Mouse (Mus musculus) embryonic facial prominence, embryonic 13.5 days (tissue): ENCODE measurements around the gene Hdhd5. TPM values are rescaled to one million over a fixed set of nuclear protein-coding genes. Genes with fewer than 3 reads are reported as not detected.
A peak's percentile ranks its signal among the peaks of the same experiment; 100 is the strongest.

Experiments
- ATAC-seq: fragments of 200-750 bp; cut with Nextera tagmentation; 2 replicates; pipeline ENCODE4 v1.8.0; 2017; ENCODE audit warnings: low read depth; ENCODE audit not compliant: insufficient number of reproducible peaks, insufficient read depth, low FRiP score, low TSS enrichment
- H3K27ac ChIP-seq: fragments of 300-500 bp; sonication (generic); 2 replicates; pipeline ENCODE4 v1.5.1; 2015; ENCODE audit warnings: moderate library complexity, mild to moderate bottlenecking, inconsistent platforms
- H3K27me3 ChIP-seq: fragments of 300-500 bp; sonication (generic); 2 replicates; pipeline ENCODE4 v1.6.1; 2015; ENCODE audit warnings: mild to moderate bottlenecking, inconsistent platforms
- H3K36me3 ChIP-seq: fragments of 300-500 bp; sonication (generic); 2 replicates; pipeline ENCODE4 v1.6.1; 2015; ENCODE audit warnings: mild to moderate bottlenecking, inconsistent platforms
- H3K4me1 ChIP-seq: fragments of 300-500 bp; sonication (generic); 2 replicates; pipeline ENCODE4 v1.6.1; 2015; ENCODE audit warnings: inconsistent platforms
- H3K4me2 ChIP-seq: fragments of 300-500 bp; sonication (generic); 2 replicates; pipeline ENCODE4 v1.6.1; 2015; ENCODE audit warnings: moderate library complexity, mild to moderate bottlenecking, inconsistent platforms
- H3K4me3 ChIP-seq: fragments of 300-500 bp; sonication (generic); 2 replicates; pipeline ENCODE4 v1.5.1; 2015; ENCODE audit warnings: mild to moderate bottlenecking, inconsistent platforms
- H3K9ac ChIP-seq: fragments of 300-500 bp; sonication (generic); 2 replicates; pipeline ENCODE4 v1.6.1; 2015; ENCODE audit warnings: mild to moderate bottlenecking, inconsistent platforms
- H3K9me3 ChIP-seq: fragments of 300-500 bp; sonication (generic); 2 replicates; pipeline ENCODE4 v1.6.1; 2016; ENCODE audit warnings: inconsistent platforms
- WGBS: fragments of 180-500 bp; shearing (Covaris S2); methylation state at CpG from one replicate; pipeline ENCODE4 v1.1.7; 2015; ENCODE audit warnings: mixed read lengths; 5-methylcytosine and 5-hydroxymethylcytosine counted together
- polyA plus RNA-seq: library from polyadenylated mRNA; unstranded; fragments of >200 nt; fragmentation: Nextera tagmentation; extraction: Ambion mirVana; gene quantifications from 2 replicates; pipeline ENCODE4 v1.2.1, GENCODE M21; 2015

Gene Hdhd5
- 18.8 and 19.8 TPM in 2 replicates for polyA plus RNA-seq

- Histone ChIP-seq H3K4me3 (peak within 1 kb of the TSS; percentile 83), H3K9me3 (no peaks in the 10 kb centered on the region), H3K4me1 (peaks cover 13% of the 10 kb centered on the region), H3K4me2 (peak within 1 kb of the TSS; percentile 88), H3K27me3 (no peaks in the 10 kb centered on the region), H3K36me3 (no peaks in the 10 kb centered on the region), H3K27ac (peak within 1 kb of the TSS; percentile 19; the same call in 1 of the 2 replicates), H3K9ac (peak within 1 kb of the TSS; percentile 87)
- peak; percentile 97 for ATAC-seq
- WGBS = under 1% methylated on average over 72 of the region's 75 CpGs
Measured at GRCm38 (mm10) chr6:120531020-120531965, at the start of gene Hdhd5. TSS of gene Hdhd5 (minus strand) at chr6:120531319.

GRCm38 (mm10) chr6:120580713-120581015 lies 49.5 kb upstream of the Hdhd5 start:
- peaks cover 9% of the 10 kb centered on the region for H3K27me3 ChIP-seq
- H3K9me3 ChIP-seq = no peaks in the 10 kb centered on the region
- peak overlapping the region; percentile 52; the same call in 1 of the 2 replicates for H3K9ac ChIP-seq
- no peak for ATAC-seq
- peak overlapping the region; percentile 28; the same call in 1 of the 2 replicates for H3K27ac ChIP-seq
- H3K36me3 ChIP-seq = no peaks in the 10 kb centered on the region
- H3K4me1 ChIP-seq = peaks cover 29% of the 10 kb centered on the region
- H3K4me3 ChIP-seq = peak overlapping the region; percentile 47
- WGBS = 4% methylated on average over 1 of the region's 1 CpGs
- H3K4me2 ChIP-seq = peak overlapping the region; percentile 89

GRCm38 (mm10) chr6:120579831-120580712 lies 49.0 kb upstream of the Hdhd5 start:
- H3K4me1 ChIP-seq = peaks cover 23% of the 10 kb centered on the region
- no peaks in the 10 kb centered on the region for H3K36me3 ChIP-seq
- WGBS = 0% methylated on average over 21 of the region's 23 CpGs
- H3K27me3 ChIP-seq = peaks cover 9% of the 10 kb centered on the region
- peak overlapping the region; percentile 64 for H3K9ac ChIP-seq
- peak overlapping the region; percentile 89 for H3K4me2 ChIP-seq
- H3K9me3 ChIP-seq = no peaks in the 10 kb centered on the region
- H3K27ac ChIP-seq = peak overlapping the region; percentile 44
- ATAC-seq = peak; percentile 80
- peak overlapping the region; percentile 47 for H3K4me3 ChIP-seq

GRCm38 (mm10) chr6:120579110-120579830 lies 48.2 kb upstream of the Hdhd5 start:
- peak overlapping the region; percentile 64 for H3K9ac ChIP-seq
- ATAC-seq = no peak
- H3K4me2 ChIP-seq = peak overlapping the region; percentile 89
- no peaks in the 10 kb centered on the region for H3K36me3 ChIP-seq
- H3K4me1 ChIP-seq = peaks cover 23% of the 10 kb centered on the region
- peaks cover 9% of the 10 kb centered on the region for H3K27me3 ChIP-seq
- H3K9me3 ChIP-seq = no peaks in the 10 kb centered on the region
- H3K27ac ChIP-seq = peak overlapping the region; percentile 24; the same call in 1 of the 2 replicates
- 6% methylated on average over 21 of the region's 21 CpGs for WGBS
- H3K4me3 ChIP-seq = peak overlapping the region; percentile 47

- Histone ChIP-seq H3K4me1 (peaks cover 23% of the 10 kb centered on the region), H3K9ac (peak overlapping the region; percentile 64; the same call in 1 of the 2 replicates), H3K9me3 (no peaks in the 10 kb centered on the region), H3K4me2 (no peak overlapping the region), H3K4me3 (no peak overlapping the region), H3K36me3 (no peaks in the 10 kb centered on the region), H3K27ac (no peak overlapping the region), H3K27me3 (peaks cover 9% of the 10 kb centered on the region)
- WGBS = 51% methylated on average over 5 of the region's 5 CpGs
- ATAC-seq = no peak
Measured at GRCm38 (mm10) chr6:120578471-120578870, 47.4 kb upstream of the Hdhd5 start.

GRCm38 (mm10) chr6:120572372-120572771 lies 41.3 kb upstream of the Hdhd5 start:
- H3K27ac ChIP-seq = no peak overlapping the region
- no peaks in the 10 kb centered on the region for H3K9me3 ChIP-seq
- no peak for ATAC-seq
- no peak overlapping the region for H3K4me3 ChIP-seq
- no peak overlapping the region for H3K9ac ChIP-seq
- 42% methylated on average over 1 of the region's 1 CpGs for whole genome bisulfite sequencing
- H3K4me1 ChIP-seq = no peaks in the 10 kb centered on the region
- H3K27me3 ChIP-seq = no peaks in the 10 kb centered on the region
- no peaks in the 10 kb centered on the region for H3K36me3 ChIP-seq
- no peak overlapping the region for H3K4me2 ChIP-seq

GRCm38 (mm10) chr6:120568257-120568656 lies 37.1 kb upstream of the Hdhd5 start:
- Histone ChIP-seq H3K36me3 (no peaks in the 10 kb centered on the region), H3K9me3 (no peaks in the 10 kb centered on the region), H3K27me3 (no peaks in the 10 kb centered on the region), H3K4me1 (no peaks in the 10 kb centered on the region), H3K9ac (no peak overlapping the region), H3K27ac (no peak overlapping the region), H3K4me2 (no peak overlapping the region), H3K4me3 (no peak overlapping the region)
- no peak for ATAC-seq
- WGBS = 75% methylated on average over 1 of the region's 1 CpGs

- Histone ChIP-seq H3K9ac (no peak overlapping the region), H3K27ac (no peak overlapping the region), H3K4me1 (no peaks in the 10 kb centered on the region), H3K36me3 (no peaks in the 10 kb centered on the region), H3K4me2 (no peak overlapping the region), H3K9me3 (no peaks in the 10 kb centered on the region), H3K27me3 (no peaks in the 10 kb centered on the region), H3K4me3 (no peak overlapping the region)
- WGBS = 55% methylated on average over 18 of the region's 18 CpGs
- ATAC-seq = no peak
Measured at GRCm38 (mm10) chr6:120566911-120567909, 36.1 kb upstream of the Hdhd5 start.

- ATAC-seq = no peak
- H3K9me3 ChIP-seq = no peaks in the 10 kb centered on the region
- H3K4me1 ChIP-seq = no peaks in the 10 kb centered on the region
- no peaks in the 10 kb centered on the region for H3K27me3 ChIP-seq
- WGBS = 91% methylated on average over 8 of the region's 8 CpGs
- no peaks in the 10 kb centered on the region for H3K36me3 ChIP-seq
- H3K4me2 ChIP-seq = no peak overlapping the region
- H3K27ac ChIP-seq = no peak overlapping the region
- H3K9ac ChIP-seq = no peak overlapping the region
- H3K4me3 ChIP-seq = no peak overlapping the region
Measured at GRCm38 (mm10) chr6:120556641-120557040, 25.5 kb upstream of the Hdhd5 start.

GRCm38 (mm10) chr6:120555983-120556567 lies 25.0 kb upstream of the Hdhd5 start:
- H3K27ac ChIP-seq = no peak overlapping the region
- H3K9ac ChIP-seq = no peak overlapping the region
- no peaks in the 10 kb centered on the region for H3K4me1 ChIP-seq
- ATAC-seq = no peak
- 80% methylated on average over 6 of the region's 6 CpGs for WGBS
- no peaks in the 10 kb centered on the region for H3K9me3 ChIP-seq
- no peaks in the 10 kb centered on the region for H3K36me3 ChIP-seq
- no peak overlapping the region for H3K4me3 ChIP-seq
- no peak overlapping the region for H3K4me2 ChIP-seq
- no peaks in the 10 kb centered on the region for H3K27me3 ChIP-seq
